Mouse (Mus musculus): ENCODE data around the gene Efcab11. TPM values are rescaled to one million over a fixed set of nuclear protein-coding genes. Genes with fewer than 3 reads are reported as not detected.

Efcab11 gene
- total RNA-seq (2021), result not detected
- long read RNA-seq, experiment 1, result 0 reads
- long read RNA-seq, experiment 2, result 0 reads

DNA sequence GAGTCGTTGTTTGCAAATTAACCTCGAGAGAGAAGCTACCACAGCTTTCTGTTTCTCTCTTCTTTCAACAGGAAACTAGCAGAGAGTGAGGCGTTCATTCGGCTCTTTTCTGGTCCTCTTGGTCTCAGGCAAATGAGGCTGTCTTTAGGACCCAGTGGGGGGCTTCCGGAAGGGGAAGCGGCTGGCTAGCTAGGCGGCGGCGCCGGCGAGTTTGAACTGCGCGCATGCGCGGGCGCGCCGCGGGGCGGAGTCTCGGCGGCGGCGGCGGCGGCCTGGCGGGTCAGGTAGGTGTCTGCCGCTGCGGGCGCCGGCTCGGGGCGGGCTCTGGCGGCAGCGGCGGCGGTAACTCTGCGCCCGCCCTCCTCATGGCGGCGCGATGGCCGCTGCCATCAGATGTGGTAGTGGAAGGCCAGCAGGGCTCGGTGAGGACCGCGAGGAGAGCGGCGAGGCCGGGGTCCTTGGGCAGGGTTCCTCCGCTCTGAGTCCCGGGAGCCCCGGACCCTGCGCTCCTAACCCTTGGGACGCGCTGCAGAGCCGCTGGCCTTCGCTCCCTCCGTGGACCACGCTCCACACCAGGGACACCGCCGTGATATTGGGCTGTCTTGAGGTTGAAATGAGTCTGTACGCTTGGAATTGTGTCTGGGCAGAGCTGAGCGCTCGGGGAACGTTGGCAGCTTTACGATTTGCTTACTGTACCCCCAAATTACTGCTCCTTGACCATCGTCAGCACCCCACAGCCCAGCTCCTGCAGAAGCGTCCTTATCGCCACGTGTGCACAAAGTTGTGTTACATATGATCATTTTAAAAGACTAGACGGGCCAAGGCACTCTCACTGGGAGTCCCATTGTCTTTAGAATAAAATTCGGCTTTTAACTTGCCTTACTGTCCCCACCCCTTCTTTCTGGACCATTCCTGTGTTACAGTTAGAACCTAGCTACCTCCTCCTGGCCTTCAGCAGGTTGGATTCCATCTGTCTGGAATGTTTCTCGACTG, at the start of gene Efcab11, which contains the start of gene Tdp1:
TSS of gene Efcab11 (minus strand) at position 171 of the 993 bp plus-strand sequence.
TSS of gene Tdp1 (plus strand) at position 249 of the 993 bp plus-strand sequence.
- peak; percentile 86 for DNase-seq (ENCODE audit: low spot score)

DNA sequence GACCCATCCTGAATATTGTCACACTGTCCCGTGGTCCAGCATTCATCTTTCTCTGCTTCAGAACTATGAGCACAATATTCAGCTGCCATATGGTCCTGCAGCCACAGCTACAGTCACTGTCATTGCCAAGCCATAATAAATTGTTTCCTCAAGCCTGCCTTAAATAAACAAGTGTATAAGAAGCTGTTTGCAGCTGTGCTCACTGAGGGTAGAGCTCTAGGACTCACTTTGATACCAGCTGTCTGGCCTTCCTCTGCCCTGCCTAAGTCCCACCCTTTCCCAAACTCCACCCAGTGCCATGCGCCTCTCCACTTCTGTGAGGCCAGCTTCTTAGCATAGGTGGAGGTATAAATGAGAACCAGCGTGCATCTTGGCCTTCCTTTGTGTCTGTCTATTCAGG, 49.4 kb upstream of the Efcab11 start:
- no peak for DNase-seq (ENCODE audit: low spot score)

DNA sequence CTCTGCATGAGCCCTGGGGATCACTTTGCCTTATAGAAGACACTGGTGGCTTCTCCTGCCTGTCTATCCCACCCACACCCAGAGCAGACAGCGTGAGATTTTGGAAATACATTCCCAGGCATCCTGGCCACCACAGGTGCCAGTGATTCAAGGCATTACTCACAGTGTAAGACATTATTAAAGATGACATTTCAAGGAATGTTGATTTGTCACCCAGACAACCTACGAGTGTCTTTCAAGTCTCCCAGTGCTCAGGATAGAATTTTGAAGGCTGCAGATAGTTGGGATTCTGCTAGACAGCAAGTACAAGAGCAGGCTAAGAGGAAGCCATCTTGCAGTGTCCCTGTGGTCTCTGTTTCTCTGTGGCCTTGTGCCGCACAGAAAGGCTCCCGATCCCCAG, 48.0 kb upstream of the Efcab11 start:
- no peak for DNase-seq (ENCODE audit: low spot score)

DNA sequence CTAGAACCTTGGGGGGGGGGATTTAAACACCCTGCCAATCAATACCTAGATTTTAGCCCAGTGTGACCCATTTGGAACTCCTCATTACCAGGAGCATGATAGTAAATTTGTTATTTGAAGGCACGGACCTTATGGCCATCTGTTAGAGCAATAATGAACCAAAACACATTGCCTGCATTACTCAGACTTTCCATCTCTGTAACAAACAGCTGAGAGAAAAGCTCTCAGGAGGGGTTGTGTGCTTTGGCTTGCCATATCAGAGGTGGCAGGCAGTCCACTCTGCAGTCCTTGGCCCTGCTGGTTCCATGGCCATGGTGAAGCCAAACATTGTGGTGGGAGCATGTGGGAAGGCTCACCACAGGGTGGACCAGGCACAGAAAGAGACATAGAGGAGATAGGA, 44.9 kb upstream of the Efcab11 start:
- DNase-seq (ENCODE audit: low spot score), result no peak

DNA sequence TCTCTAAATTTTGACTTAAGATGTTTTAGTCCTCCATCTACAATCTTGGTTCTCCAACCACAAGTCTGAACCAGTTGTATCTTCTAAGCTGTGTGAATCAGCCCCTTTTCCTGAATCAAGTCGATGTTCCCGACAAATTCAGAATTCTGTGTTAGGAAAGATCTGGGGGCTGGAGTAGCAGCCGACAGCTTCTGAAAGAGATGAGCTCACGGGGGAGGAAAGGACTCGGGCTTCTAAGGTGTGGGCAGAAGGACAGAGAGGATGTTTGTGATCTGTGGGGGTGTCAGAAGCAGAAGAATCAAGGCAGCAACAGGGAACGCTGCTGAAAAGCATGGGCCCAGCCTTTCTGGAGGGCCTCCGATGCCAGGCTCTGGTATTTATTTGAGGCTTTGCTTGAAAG, 44.1 kb upstream of the Efcab11 start:
- DNase-seq (ENCODE audit: low spot score), result no peak

DNA sequence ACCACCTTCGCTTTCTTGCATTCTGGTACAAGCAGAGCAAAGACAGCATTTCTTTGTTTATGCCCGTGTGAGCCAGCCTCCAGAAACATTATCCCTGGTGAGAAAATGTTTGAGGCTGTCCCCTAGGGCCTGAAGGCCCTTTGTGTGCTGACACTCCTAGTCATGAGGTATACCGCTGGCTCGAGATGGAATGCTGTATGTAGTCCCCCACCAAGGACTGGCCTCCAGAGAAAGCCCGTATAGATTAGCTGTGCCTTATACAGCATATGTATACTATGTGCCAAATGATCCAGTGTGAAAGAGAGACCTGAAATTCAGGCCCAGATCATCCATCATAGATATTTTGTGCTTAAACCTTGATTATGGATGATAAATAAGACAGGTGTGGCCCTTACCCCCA, 39.5 kb upstream of the Efcab11 start:
- no peak for DNase-seq (ENCODE audit: low spot score)

DNA sequence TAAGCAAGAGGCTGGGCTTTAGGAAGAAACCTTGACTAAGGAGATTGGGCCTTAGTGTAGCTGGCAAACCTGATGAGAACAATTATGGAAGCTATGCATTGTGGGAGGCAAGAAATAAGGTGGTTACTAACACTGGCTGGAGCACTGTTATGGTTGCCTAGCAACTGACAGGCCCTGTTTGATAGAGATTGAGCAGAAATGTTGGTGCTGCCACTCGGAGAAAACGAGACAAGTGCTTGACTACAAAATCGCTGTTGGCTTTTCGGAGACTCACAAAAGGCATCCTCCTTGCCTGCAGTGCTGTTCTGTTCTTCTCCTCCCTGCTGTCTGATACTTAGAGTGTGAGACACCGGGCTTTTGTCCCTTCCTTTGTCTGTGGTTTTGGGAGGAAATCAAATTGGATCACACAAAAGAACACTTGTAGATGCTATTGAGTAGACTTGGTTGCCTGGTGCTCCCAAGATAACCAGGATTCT, 38.9 kb upstream of the Efcab11 start:
- DNase-seq (ENCODE audit: low spot score), result no peak

DNA sequence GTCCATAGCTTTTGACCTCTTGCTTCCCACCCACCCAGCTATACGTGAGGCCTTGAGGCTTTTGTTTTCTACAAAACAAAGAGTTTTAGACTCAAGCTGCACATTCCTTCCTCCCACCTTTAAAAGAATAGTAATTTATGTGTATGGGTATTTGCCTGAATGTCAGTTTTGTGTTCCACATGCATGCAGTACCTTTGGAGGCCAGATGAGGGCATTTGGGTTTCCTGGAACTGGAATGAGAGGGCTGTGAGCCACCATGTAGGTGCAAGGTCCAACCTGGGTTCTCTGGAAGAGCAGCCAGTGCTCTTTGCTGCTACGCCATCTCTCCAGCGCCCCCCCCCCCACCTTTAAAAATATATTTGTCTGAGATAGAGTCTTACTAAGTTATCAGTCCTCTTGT, 36.8 kb upstream of the Efcab11 start:
- no peak for DNase-seq (ENCODE audit: low spot score)

DNA sequence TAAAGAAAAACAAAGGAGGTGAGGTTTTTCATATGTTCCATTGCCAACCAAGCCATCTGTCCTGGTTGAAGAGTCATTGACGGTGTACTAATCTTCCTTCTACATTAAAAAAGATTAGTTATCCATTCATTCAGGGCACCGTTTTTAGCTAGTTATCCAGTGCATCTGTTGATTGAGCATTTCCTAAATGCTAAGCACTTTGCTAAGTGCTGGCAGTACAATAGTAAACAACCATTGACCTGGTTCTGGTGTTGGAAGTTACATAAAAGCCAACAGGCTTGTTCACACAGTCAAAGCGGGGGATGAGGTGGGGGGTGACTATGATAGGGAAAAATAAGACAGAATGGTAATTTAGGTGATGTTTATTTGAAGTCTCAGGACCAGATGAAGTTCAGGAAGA, 35.4 kb upstream of the Efcab11 start:
- DNase-seq (ENCODE audit: low spot score), result no peak

DNA sequence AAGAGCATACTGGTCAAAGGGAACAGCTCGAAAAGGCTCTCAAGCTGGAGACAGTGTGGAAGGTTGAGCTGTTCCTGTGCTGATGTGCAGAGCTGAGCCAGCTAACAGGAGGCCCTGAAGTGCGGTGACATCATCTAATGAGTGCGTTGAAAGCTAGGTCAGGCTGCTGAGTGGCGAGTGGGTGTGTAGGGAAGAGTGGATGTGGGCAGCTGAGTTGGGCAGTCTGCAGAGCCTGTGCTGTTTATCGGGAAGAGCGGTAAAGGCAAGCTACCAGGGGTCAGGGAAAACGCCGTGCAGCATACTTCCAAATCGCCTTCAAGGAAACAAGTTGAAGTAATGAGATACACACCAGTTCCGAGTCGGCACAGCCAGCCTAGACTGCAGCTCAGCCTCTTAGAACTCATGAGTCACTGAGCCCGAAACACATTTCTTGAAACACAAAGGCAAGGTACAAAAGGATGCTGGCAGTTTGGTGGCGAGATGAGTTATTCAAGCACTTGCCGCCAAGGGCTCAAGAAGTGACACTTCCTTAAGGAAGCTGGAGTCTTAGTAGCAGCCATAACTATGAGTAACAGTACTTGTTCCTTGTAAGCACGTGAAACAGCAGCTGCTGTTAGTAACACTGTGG, 33.7 kb upstream of the Efcab11 start:
- no peak for DNase-seq (ENCODE audit: low spot score)

DNA sequence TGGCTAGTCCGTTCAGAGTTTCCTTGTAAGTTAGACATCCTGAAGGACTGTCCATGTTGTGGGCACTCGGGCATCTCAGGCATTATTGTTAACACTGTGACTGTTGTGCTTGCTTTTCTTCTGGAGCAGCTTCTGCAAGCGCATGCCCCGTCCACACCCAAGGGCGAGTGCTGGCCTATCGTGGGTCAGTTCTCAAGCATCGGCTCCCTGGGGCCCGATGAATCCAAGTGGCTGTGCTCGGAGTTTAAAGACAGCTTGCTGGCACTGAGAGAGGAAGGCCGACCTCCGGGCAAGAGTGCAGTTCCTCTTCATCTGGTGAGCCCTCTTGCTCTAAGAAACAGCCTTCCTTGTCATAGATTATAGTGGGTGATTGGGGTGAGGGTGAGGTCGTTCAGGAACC, 27.2 kb upstream of the Efcab11 start:
- no peak for DNase-seq (ENCODE audit: low spot score)

DNA sequence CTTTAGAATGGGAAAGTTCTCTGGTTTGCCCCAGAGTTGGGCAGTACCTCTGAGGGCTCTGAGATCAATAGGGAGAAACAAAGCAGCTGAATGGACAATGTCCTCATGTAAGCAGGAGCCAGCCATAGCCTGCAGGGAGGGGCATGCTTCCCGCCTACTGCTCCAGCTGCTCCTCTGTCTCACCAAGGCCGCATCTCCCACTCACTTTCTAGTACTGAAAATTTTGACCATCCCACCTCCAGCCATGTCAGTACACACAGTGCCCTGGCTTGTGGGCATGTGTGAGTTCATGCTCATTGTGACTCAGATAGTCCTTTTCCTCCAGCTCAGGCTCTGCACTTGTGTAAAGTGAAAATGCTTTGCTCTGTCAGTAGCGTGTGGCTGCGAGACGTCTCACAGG, 20.3 kb upstream of the Efcab11 start:
- DNase-seq (ENCODE audit: low spot score), result no peak

DNA sequence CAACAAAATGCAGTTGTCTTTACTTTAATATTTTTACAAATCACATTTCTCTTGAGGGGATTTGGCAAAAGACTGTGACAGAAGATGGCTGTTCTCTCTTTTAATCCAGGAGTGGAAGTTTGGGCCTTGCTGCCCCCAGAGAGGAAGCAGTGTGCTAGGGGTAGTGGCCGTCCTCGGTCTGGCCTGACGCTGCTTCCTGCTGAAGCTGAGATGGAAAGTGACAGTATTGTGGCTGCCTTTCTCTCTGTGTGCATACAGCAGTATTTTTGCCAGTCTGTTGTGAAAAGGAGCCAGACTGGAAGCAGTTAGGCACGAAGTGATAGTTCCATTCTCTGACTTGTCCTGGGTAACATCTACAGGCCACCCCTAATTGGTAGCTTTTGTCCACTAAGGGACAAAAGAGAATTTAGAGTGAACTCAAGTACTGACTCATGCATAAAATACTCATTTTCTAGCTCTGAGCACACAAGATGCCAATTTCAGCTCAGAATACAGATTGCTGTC, 18.7 kb upstream of the Efcab11 start:
- DNase-seq (ENCODE audit: low spot score), result no peak

DNA sequence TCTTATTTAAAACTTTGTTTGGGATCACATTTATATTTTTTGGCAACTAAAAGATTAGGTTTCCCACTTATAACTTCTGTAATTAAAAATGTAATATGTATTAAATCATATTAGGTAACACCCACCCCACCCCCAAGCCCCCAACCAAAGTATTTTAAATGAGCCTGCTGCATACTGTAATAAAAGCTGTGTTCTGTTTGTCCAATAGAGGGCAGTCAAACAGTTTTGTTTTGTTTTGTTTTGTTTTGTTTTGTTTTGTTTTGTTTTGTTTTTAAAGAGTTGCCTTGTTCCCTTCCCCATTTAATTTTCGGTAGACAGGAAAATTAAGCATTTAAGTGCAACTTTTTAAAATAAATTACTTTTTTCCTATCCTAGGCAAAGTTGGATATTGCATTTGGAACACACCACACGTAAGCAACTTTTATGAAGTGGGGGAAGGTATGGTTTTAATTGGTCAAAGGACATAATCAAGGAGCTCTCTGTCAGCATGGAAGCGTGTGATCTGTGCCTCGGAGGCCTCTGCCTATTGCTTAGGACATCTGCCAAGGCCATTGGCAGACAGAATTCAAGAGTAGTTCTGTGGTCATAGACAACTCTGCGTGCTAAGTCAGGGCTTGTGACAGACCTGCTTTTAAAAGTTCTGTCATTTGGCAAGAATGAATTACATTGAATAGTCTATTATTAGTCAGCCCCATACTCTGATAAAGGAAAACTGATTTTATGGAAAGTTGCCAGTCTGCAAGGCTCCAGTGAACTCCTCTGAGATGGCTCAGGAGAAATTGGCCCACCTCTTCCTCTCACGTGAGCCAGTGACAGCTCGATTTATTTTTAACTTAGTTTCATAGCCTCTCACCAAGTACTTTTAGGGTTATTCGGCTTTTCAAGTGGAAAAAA, 18.0 kb upstream of the Efcab11 start:
- peak; percentile 16 for DNase-seq (ENCODE audit: low spot score)

DNA sequence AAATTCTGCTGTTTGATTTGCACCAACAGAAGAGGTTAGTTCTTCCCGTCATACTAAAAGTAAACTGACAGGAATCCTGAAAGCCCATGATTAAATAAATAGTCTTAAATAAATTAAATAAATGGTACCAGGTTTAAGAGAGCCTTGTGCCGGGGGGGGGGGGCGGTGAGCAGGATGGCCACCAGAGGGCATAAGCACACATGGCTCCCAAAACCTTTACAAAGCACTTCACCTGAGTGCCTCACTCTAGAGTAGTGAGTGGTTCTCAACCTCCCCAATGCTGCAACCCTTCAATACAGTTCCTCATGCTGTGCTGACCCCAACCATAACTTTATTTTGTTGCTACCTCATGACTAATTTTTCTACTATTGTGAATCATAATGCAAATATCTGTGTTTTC, 15.8 kb upstream of the Efcab11 start:
- DNase-seq (ENCODE audit: low spot score), result no peak

DNA sequence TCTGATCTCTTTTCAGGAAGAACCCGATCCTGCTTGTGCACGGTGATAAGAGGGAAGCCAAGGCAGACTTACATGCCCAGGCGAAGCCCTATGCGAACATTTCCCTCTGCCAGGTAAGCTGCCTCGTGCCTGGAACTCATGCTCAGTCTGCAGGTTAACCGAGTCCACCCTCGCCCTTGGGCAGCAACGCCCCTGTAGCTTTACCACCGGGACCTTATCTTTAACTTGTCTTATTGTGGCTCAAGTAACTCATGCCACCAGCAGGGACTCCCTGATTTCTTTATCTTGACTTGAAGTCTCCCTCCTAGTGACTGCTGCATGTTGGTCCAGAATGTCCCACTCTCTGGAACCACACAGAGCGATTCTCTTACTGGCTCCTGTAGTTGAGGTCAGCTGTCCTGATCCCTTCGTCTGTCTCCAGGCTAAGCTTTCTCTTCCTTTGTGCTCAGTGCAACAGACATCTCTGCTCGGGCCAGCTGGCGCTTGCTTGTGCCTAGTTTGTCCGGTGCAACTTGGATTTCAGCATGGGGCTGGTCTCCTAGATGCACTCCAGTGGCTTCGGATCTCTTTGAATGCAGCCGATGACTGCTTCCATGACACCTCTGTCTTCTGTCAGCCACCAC, 14.1 kb upstream of the Efcab11 start:
- no peak for DNase-seq (ENCODE audit: low spot score)

DNA sequence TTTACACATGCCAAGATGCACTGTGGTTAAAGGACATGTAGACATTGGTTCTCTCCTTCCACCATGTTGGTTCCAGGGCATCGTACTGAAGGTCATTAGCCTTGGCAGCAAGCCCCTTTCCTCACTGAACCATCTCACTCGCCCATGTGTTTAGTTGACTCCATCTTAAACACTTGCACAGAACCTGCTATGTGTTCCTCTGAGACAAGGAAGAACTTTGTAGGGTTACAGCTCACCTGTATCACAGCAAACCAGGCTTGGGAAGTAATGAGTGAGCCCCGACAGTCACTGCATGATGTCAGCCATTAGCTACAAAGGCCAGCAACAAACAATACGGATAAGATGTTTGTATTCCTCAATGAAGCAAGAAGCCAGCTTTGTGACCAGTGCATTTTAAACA, 13.6 kb upstream of the Efcab11 start:
- no peak for DNase-seq (ENCODE audit: low spot score)

DNA sequence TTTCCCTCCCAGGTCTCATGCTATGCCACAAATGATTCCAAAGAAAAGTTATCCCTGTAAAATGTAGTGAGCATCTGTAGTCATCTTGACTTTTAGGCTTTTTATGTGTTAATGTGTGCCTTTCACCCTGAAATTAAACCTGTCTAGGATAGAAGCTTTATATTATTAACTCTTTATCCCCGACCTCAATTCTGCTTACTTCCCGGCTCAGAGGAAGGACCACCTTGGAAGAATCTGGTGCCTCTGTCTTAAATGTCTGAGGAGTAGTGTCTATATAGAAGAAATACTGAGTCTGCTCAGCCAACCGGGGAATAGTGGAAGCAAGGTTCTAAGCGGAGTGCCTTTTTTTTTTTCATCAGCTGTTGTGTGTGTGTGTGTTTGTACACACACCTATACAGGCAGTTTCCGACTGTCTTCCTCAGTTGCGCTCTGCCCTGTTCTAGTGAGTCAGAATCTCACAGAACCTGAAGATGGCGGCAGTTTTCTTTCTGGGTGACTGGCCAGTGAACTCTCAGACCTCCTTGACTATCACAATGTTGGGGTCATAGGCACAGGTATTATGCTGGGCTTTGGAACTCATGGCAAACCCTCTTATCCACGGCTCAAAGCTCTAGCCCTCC, 1.2 kb upstream of the Efcab11 start:
- no peak for DNase-seq (ENCODE audit: low spot score)

DNA sequence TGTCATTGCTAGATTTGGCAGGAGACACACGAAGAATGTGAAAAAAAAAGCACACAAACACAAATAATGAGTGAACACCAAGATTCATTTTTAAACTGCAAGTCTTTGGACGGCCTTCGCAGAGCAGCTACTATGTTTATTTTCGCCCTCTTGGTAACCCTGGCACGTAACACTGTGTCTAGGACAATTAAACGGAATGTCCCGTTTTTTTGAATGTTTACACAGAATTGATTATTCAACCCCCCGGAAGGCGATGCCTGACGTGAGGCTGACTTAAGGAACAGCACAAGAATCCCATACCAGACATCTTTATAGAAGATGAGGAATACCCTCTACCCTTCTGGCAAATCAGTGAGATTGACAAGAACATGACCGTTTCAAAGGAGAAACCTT, 530 bp downstream of the Efcab11 start:
- DNase-seq (ENCODE audit: low spot score), result no peak

DNA sequence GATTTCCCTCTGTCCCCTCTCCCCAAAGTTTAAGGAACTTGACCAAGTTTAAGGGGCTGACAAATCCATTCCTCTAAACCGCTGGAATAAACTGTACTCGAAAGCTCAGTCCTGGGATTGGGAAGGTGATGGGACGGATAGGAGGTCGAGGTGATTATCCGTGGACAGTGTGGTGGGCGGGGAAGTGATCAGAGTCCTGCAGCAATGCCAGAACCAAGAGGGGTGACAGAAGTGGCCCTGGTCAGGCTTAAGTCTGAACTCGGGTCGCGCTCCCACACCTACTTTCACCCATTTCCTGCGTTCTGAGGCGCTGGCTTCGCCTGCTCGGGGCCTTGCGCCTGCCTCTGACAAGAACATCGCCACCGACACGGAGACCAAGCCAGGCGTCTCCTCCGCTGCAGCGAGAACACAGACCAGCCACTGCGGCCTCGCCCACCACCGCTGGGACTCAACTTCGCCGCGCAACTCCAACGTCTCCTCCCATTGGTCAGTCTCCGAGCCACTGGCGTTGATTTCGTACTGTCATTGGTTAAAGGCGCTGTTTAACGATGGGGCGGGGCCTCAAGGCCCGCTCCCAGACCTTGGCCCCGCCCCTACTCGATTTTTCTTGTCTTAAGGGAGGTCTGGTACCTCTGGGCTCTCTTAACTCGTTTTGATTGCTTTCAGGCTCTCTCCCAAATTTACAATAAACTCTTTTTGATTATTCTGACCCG, 1.1 kb downstream of the Efcab11 start:
- DNase-seq (ENCODE audit: low spot score), result peak; percentile 89

Data from gastrocnemius, adult 18-20 months (tissue).